Mouse (Mus musculus) right cerebral cortex, postnatal 10 days (tissue): ENCODE results near the gene Gopc.
A peak's percentile ranks its signal among the peaks of the same experiment; 100 is the strongest.

ENCODE experiments used
- DNase-seq, 2 experiments: peaks; one replicate each; pipeline ENCODE4 v3.0.0; 2021; ENCODE audit warnings: low spot score in 2 of 2

Gopc gene

DNA sequence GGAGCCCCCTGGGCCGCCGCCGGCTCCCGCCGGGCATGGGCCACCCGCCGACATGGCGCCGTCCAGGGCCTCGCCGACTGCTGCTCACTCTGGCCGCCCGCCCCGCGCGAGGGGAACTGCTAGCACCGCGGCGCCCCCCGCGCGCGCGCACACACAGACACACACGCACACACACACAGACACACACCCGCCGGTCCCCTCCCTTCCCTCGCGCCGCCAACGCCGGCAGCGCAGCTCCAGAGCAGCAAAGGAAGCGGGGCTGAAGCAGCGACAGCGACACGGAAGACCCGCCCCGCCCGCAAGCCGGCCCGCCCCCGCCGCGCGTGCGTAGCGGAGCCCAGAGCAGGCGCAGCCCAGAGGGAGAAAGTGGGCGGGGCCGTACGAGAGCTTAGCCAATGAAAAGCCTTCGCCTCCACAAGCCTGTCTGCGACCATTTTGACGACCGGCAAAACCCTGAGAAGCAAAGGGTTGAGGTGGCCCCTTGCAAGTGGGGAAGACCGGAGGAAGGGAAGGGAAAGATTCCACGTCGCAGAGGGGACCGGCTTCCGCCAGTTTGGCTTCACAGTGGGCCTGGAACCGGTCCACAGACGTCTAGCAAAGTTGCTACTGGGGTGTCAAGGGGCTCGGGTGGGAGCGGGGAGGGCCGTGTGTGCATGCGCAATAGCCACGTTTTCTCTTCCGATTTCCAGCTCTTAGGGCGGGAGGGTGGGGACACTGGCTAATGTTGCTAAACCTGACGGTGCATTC, at the start of gene Gopc:
Gopc (minus strand) TSS at position 280 of the 747 bp plus-strand sequence.
- DNase-seq: peak; percentile 98

- no peak for DNase-seq
These were observed 49.0 kb upstream of the Gopc start for GRCm38 (mm10) chr10:52430953-52431352.

- no peak for DNase-seq
These were observed 45.9 kb upstream of the Gopc start for GRCm38 (mm10) chr10:52427634-52428415.

DNA sequence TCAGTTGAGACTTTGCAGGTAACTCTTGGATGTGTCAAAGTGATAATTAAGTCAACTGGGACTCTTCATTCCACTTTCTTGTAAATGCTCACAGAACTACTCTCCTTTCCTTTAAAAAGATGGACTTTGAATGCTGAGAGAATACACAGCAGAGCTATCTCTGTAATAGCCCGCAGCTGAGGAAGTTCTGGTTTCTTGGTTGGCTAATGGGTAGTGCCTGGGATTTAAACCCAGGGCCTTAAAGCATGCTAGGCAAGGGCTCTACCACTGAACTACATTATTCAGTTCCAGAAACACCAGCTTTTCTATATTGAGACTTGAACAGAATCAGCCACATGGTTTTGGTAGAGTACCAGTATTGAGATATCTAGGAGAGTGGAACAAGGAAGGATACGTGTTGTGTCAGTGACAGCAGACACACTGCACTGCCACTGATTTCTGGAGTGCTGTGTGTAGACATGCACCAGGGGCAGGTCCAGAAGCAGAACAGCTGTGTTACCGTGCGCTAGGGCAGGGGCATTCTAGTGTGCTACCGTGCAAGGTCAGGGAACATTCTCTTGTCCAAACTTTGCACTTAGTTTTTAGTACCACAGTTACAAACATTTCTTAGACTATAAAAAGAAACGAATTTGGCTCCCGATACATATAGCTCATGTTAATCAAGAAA, 44.5 kb upstream of the Gopc start:
- DNase-seq: no peak

- no peak for DNase-seq
These were observed 41.2 kb upstream of the Gopc start for GRCm38 (mm10) chr10:52423097-52423496.

GRCm38 (mm10) chr10:52421716-52422115, 39.8 kb upstream of the Gopc start:
- no peak for DNase-seq

GRCm38 (mm10) chr10:52420526-52420925, 38.6 kb upstream of the Gopc start:
- no peak for DNase-seq

- no peak for DNase-seq
These were observed 37.5 kb upstream of the Gopc start for GRCm38 (mm10) chr10:52419402-52419801.

DNA sequence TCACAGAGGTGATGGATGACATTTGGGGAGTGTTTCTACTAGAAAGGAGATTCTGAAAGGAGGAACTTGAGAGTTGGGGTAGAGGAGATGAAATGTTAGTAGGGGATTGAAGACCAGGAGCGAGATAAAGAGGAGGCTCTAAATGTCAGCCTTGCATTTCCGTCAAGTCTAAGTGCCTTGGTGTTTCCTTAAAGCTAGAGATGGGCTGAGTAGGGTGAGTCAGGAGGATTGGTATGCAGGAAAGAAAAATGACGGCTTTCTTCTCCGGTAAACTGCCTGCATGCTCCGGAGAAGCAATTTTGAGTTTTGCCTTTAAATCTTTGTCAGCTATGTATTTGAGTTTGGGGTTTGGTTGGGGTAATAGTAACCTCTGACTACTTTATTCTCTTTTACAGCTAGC, 37.0 kb upstream of the Gopc start:
- DNase-seq: no peak

DNA sequence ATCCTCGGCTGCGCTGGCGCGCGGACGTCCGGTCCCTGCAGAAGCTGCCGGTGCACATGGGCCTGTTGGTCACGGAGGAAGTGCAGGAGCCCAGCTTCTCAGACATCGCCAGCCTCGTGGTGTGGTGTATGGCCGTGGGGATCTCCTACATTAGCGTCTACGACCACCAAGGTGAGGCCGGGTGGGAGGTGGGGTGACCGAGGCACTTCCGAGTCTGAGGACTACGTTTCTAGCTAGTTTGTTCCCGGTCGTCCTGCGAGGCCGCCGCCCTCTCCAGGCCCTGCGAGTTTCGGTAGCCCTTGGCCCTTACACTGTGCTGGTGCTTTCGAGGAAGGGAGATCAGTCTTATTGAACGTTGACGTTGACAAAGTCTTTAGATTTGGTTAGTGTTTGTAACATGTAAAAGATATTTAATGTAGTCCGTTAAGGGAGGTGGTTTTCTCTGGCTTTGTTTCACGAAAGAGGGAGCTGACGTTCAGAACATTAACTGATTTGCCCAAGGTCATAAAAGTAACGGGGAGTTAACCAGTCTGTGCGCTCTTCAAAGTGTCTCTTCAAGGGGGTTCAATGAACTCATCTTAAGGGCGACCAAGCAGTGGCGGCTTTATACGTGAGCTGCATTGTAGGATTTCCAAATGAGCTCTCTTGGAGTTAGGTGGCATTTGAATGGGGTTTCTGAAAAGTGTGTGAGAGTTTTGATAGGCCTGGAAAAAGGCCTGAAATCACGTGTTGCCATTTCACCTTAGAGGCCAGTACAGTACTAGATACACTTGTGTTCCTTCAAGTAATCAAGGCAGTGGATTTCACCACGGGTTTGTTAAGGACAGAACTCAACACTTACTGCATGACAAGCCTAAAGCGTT, 36.3 kb upstream of the Gopc start:
- DNase-seq: no peak

DNA sequence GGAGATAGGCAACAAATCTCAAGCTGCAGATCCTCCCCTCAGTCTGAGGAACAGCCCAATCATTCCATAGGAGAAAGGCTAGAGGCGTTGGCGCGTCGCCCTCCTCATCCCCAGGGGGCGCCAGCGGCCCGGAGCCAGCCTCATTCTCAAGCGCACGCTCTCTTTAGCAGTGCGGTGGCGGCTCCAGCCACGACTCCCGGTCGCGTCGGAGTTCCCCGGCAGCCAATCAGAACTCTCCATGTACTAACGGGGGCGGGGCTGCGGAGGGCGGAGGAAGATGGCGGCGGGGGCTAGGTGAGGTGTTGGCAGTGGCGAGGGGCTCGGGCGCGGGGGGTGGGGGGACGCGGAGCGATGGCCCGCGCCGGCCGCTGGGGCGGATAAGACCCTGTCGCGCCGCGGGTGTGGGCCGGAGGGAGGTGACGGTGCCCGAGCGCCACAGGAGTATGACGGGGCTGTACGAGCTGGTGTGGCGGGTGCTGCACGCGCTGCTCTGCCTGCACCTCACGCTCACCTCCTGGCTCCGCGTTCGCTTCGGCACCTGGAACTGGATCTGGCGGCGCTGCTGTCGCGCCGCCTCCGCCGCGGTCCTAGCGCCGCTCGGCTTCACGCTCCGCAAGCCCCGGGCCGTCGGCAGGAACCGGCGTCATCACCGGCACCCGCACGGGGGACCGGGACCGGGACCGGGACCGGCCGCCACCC, 35.5 kb upstream of the Gopc start, which contains the start of gene Nus1:
Nus1 (plus strand) TSS at position 249 of the 699 bp plus-strand sequence.
- peak; percentile 99 for DNase-seq

- DNase-seq: no peak
These were observed 34.5 kb upstream of the Gopc start for GRCm38 (mm10) chr10:52416458-52416857.

DNA sequence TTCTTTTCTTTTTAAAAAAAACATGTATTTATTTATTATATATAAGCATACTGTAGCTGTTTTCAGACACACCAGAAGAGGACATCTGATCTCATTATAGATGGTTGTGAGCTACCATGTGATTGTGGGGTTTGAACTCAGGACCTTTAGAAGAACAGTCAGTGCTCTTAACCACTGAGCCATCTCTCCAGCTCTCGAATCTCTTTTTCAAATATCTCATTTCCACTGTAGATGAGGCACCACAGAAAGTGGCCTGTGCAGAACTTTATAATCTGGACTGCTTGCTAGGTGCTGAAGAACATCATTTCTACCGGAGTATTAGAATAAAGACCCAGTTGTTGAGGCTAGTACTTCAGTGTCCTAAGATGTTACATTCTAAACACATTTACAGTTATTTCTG, 33.1 kb upstream of the Gopc start:
- DNase-seq: no peak

DNA sequence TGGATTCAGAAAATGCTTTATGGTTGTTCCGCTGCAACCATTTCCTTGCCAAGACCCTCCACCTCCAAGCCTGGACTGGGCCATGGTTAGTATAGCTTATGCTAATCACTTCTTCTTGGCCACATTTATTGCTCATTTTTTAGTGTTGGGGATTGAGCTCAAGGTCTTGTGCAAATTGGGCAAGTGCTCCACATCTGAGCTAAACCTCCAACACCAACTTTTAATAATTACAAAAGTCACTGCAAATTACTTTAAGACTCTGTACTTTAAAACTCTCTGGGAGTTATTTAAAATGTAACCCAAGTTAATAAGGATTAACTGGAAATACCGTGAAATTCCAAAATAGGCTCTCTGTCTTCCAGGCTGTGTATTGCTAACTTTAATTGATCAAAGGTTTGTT, 25.6 kb upstream of the Gopc start:
- no peak for DNase-seq

GRCm38 (mm10) chr10:52405160-52405559, 23.2 kb upstream of the Gopc start:
- no peak for DNase-seq

GRCm38 (mm10) chr10:52399722-52400121, 17.8 kb upstream of the Gopc start:
- no peak for DNase-seq

- DNase-seq: no peak
These were observed 16.8 kb upstream of the Gopc start for GRCm38 (mm10) chr10:52398715-52399114.

- DNase-seq: no peak
These were observed 14.7 kb upstream of the Gopc start for GRCm38 (mm10) chr10:52396647-52397046.

DNA sequence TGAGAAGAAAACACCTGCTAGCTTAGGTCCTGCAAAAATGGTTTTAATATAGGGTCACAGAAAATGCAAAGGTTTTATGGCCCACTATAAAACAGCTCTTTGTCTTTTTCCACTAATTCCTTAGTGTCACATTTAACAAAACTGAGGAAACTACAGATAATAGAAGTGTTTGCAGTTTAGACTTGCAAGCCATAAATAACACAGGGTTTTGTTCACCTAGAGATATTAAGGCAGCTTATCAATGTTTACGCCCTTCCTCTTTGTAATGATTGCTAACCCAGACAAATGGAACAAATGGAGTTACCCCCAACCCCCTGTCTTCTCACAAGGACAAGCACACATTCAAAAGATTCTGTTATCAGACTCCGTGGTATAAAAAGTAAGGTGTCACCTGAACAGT, 9.3 kb upstream of the Gopc start:
- no peak for DNase-seq

DNA sequence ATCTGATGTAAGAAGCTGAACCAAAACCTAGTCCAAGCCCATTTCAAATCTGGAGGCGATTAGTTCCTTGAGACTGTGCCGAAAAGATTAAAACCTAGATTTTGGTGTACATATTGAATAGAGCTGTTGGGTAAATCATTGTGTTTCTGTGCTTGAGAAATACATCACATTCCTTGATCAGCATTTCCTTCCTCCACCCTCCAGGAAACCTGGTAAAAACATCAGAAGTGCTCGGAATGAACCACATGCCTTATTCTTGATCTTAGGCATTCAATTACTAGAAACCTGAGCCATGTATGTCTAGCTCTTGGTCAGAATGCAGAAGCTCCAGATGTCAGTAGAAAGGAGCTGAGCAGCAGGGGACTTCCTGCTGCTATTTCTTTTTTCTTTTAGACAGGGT, 7.5 kb upstream of the Gopc start:
- DNase-seq: no peak

- DNase-seq: no peak
These were observed 7.1 kb upstream of the Gopc start, which contains the start of gene Nepn for GRCm38 (mm10) chr10:52388922-52389430. Gene Nepn (plus strand): TSS chr10:52388972.
